Mouse (Mus musculus): Measurements from ENCODE around the gene Hspa5. TPM values are rescaled to one million over a fixed set of nuclear protein-coding genes. Genes with fewer than 3 reads are reported as not detected.

The Hspa5 gene
- polyA plus RNA-seq (2012; rRNA removed), result 587 and 750 TPM in 2 replicates

DNA sequence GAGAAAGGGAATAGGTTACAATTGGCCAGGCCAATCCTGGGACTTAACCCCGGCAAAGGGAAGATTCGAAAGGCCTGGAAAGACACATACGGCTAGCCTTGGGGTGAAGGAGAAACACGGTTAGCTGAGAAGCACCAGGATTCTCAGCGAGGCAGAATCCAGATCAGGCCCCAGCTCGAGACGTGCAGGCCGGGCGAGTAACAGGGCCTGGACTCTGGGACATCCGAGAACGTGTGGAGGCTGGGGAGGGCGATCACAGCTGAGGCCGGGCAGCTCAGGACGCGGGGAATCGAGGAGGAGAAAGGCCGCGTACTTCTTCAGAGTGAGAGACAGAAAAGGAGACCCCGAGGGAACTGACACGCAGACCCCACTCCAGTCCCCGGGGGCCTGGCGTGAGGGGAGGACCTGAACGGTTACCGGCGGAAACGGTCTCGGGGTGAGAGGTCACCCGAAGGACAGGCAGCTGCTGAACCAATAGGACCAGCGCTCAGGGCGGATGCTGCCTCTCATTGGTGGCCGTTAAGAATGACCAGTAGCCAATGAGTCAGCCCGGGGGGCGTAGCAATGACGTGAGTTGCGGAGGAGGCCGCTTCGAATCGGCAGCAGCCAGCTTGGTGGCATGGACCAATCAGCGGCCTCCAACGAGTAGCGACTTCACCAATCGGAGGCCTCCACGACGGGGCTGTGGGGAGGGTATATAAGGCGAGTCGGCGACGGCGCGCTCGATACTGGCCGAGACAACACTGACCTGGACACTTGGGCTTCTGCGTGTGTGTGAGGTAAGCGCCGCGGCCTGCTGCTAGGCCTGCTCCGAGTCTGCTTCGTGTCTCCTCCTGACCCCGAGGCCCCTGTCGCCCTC is at the start of gene Hspa5:
TSS of gene Hspa5 (plus strand) at position 603 of the 859 bp plus-strand sequence.
- Histone ChIP-seq H3K4me1 (ENCODE audit: control insufficient read depth, insufficient read depth, low read length) (peaks cover 2% of the 10 kb centered on the region; the same call in 1 of the 2 replicates), H3K27ac (ENCODE audit: control insufficient read depth, insufficient read depth, low read depth, low read length) (peak within 1 kb of the TSS; percentile 100), H3K4me3 (ENCODE audit: control insufficient read depth, low read depth, low read length) (peak within 1 kb of the TSS; percentile 89), H3K36me3 (ENCODE audit: control insufficient read depth, insufficient read depth, low read length) (peaks cover 4% of the 10 kb centered on the region), H3K27me3 (ENCODE audit: control insufficient read depth, insufficient read depth, low read length) (no peaks in the 10 kb centered on the region)
- TF ChIP-seq POLR2A (IDR thresholded peaks at IDR 0.05; ENCODE audit: control insufficient read depth, low read depth, low read length), result peak; percentile 100
- 0 out of 2 replicates have a peak, but pooled peaks have one; percentile 7 for TF ChIP-seq CTCF (IDR thresholded peaks at IDR 0.05; ENCODE audit: control insufficient read depth, insufficient read depth, insufficient replicate concordance, low read depth, low read length)

DNA sequence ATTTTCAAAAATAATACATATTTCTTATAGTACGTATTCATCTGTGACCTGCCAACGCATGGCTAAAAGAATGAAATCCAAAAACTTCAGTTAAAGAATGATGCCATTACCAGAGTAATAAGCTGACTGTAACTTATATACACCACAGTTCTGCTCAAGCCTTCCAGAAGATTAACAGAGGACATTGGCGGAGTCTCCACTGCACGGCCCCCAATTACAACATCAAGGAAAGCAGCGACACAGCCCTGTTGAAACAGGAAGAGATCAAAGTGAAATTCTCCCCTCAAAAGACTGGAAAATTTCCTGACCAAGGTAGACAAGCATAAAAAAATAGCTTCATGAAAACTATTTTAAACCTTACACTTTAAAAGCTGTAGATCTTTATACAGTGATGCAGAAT is 46.5 kb upstream of the Hspa5 start:
- Histone ChIP-seq H3K27ac (ENCODE audit: control insufficient read depth, insufficient read depth, low read depth, low read length) (no peak overlapping the region), H3K4me3 (ENCODE audit: control insufficient read depth, low read depth, low read length) (no peak overlapping the region), H3K36me3 (ENCODE audit: control insufficient read depth, insufficient read depth, low read length) (peaks cover 4% of the 10 kb centered on the region), H3K4me1 (ENCODE audit: control insufficient read depth, insufficient read depth, low read length) (no peaks in the 10 kb centered on the region), H3K27me3 (ENCODE audit: control insufficient read depth, insufficient read depth, low read length) (no peaks in the 10 kb centered on the region)
- no peak for TF ChIP-seq POLR2A (IDR thresholded peaks at IDR 0.05; ENCODE audit: control insufficient read depth, low read depth, low read length)
- no peak for TF ChIP-seq CTCF (IDR thresholded peaks at IDR 0.05; ENCODE audit: control insufficient read depth, insufficient read depth, insufficient replicate concordance, low read depth, low read length)

DNA sequence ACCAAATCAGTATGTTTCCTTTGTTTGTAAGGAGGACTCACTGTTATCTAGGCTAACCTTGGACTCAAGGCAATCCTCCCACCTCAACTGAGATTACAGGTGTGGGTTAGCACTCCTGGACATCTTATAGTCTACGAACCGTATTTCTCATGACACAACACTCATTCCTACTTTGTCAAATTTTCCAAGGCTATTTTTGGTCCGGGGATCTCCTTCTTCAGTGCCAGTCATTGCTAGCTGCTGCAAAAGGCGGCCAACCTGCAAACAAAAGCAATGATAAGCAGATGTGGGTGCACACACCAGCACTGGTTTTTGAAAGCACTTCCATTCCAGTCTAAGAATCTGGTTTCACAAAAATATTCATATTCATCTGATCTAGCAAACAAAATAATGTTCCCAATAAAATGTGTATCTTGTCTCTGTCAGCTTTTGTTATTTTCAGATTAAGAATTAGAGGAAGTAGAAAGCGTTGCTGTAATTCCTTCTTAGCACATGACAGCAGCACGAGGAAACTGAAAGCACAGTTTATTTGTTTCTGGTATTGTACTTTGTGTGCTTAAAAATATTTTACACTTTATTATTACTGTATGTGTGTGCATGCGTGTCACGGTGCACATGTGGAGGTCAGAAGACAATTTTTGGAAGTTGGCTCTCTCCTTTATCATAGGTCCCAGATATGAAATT is 44.6 kb upstream of the Hspa5 start:
- Histone ChIP-seq H3K27ac (ENCODE audit: control insufficient read depth, insufficient read depth, low read depth, low read length) (no peak overlapping the region), H3K4me1 (ENCODE audit: control insufficient read depth, insufficient read depth, low read length) (no peaks in the 10 kb centered on the region), H3K27me3 (ENCODE audit: control insufficient read depth, insufficient read depth, low read length) (no peaks in the 10 kb centered on the region), H3K4me3 (ENCODE audit: control insufficient read depth, low read depth, low read length) (no peak overlapping the region), H3K36me3 (ENCODE audit: control insufficient read depth, insufficient read depth, low read length) (peaks cover 4% of the 10 kb centered on the region)
- TF ChIP-seq POLR2A (IDR thresholded peaks at IDR 0.05; ENCODE audit: control insufficient read depth, low read depth, low read length) (no peak), CTCF (IDR thresholded peaks at IDR 0.05; ENCODE audit: control insufficient read depth, insufficient read depth, insufficient replicate concordance, low read depth, low read length) (no peak)

DNA sequence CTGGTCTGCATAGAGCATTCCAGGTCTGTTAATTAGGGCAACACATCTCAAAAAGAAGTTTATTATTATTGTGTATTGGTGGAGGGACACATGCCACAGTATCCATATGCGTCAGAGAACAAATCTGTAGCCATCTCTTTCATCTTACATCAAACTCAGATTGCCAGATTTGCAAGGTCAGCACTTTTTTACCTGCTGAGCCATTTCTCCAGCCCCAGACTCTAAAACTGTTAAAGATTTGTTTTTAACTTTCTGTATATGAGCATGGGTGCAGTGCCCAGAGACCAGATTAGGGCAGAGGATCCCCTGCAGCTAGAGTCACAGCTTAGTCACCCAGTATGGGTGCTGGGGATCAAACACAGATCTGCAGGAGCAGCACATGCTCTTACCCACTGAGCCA is 35.1 kb upstream of the Hspa5 start:
- TF ChIP-seq CTCF (IDR thresholded peaks at IDR 0.05; ENCODE audit: control insufficient read depth, insufficient read depth, insufficient replicate concordance, low read depth, low read length), result no peak
- TF ChIP-seq POLR2A (IDR thresholded peaks at IDR 0.05; ENCODE audit: control insufficient read depth, low read depth, low read length), result no peak
- Histone ChIP-seq H3K4me1 (ENCODE audit: control insufficient read depth, insufficient read depth, low read length) (no peaks in the 10 kb centered on the region), H3K27me3 (ENCODE audit: control insufficient read depth, insufficient read depth, low read length) (no peaks in the 10 kb centered on the region), H3K36me3 (ENCODE audit: control insufficient read depth, insufficient read depth, low read length) (no peaks in the 10 kb centered on the region), H3K4me3 (ENCODE audit: control insufficient read depth, low read depth, low read length) (no peak overlapping the region), H3K27ac (ENCODE audit: control insufficient read depth, insufficient read depth, low read depth, low read length) (no peak overlapping the region)

DNA sequence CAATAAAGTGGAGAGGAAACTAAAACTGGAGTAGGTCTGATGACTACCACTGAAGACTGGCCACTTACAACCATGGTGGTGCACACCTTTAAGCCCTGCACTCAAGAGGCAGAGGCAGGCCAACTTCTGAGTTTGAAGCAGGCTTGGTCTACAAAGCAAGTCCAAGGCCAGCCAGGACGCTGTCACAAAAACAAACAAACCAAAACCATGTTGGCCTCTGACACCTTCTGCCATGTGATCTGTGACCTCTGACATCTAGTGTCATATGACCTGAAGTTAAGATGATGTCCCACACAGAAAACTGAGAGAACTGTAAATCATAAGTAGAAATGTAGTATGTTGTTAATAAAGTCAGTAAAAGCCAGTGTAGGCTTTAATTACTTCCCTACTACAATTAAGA is 33.9 kb upstream of the Hspa5 start:
- H3K4me1 ChIP-seq (ENCODE audit: control insufficient read depth, insufficient read depth, low read length), result no peaks in the 10 kb centered on the region
- no peak overlapping the region for H3K4me3 ChIP-seq (ENCODE audit: control insufficient read depth, low read depth, low read length)
- H3K36me3 ChIP-seq (ENCODE audit: control insufficient read depth, insufficient read depth, low read length), result no peaks in the 10 kb centered on the region
- TF ChIP-seq POLR2A (IDR thresholded peaks at IDR 0.05; ENCODE audit: control insufficient read depth, low read depth, low read length) (no peak), CTCF (IDR thresholded peaks at IDR 0.05; ENCODE audit: control insufficient read depth, insufficient read depth, insufficient replicate concordance, low read depth, low read length) (no peak)
- no peaks in the 10 kb centered on the region for H3K27me3 ChIP-seq (ENCODE audit: control insufficient read depth, insufficient read depth, low read length)
- no peak overlapping the region for H3K27ac ChIP-seq (ENCODE audit: control insufficient read depth, insufficient read depth, low read depth, low read length)

DNA sequence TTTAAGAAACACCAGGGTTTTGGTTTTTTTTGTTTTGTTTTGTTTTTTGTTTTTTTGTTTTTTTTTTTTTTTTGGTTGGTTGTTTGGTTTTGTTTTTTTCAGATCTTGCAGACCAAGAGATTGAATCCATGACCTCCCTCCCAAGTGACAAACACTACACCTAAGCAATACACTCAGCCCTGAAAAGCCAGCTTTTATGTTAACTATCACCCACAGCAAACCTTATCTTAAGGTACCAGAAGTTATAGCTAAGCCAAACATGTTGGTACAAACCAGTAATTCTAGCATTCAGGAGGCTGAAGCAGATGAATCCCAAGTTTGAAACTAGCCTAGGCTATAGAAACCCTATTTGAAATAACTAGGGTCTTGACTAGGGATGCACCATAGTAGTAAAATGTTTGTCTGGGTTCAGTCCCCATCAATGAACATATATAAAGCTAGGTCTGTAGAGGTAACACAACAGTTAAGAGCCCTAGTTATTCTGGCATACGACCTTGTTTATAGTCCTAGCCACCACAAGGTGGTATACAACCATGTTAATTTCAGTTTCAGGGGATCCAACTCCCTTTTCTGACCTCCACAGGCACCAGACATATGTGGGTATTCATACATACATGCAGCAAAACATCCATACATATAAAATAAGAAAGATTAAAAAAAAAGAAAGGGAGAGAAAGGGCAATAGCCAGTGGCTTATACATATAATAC is 31.9 kb upstream of the Hspa5 start:
- TF ChIP-seq CTCF (IDR thresholded peaks at IDR 0.05; ENCODE audit: control insufficient read depth, insufficient read depth, insufficient replicate concordance, low read depth, low read length) (no peak), POLR2A (IDR thresholded peaks at IDR 0.05; ENCODE audit: control insufficient read depth, low read depth, low read length) (no peak)
- H3K4me3 ChIP-seq (ENCODE audit: control insufficient read depth, low read depth, low read length), result no peak overlapping the region

More for the DNA sequence above, 31.9 kb upstream of the Hspa5 start:
- no peaks in the 10 kb centered on the region for H3K27me3 ChIP-seq (ENCODE audit: control insufficient read depth, insufficient read depth, low read length)
- H3K4me1 ChIP-seq (ENCODE audit: control insufficient read depth, insufficient read depth, low read length), result no peaks in the 10 kb centered on the region
- no peak overlapping the region for H3K27ac ChIP-seq (ENCODE audit: control insufficient read depth, insufficient read depth, low read depth, low read length)
- H3K36me3 ChIP-seq (ENCODE audit: control insufficient read depth, insufficient read depth, low read length), result no peaks in the 10 kb centered on the region
